Mouse (Mus musculus): Measurements from ENCODE around the gene Rock2. TPM values are rescaled to one million over a fixed set of nuclear protein-coding genes. Genes with fewer than 3 reads are reported as not detected.

The Rock2 gene
- polyA plus RNA-seq, 1 experiment from 2014 or later, result 19.7 TPM

GRCm38 (mm10) chr12:16994291-16994690, 99.6 kb downstream of the Rock2 start:
- Histone ChIP-seq H3K4me1 (replicated peaks) (peaks cover 4% of the 10 kb centered on the region), H3K27ac (no peak overlapping the region), H3K9me3 (no peaks in the 10 kb centered on the region), H3K4me2 (replicated peaks) (no peak overlapping the region), H3K9ac (no peak overlapping the region), H3K4me3 (replicated peaks) (no peak overlapping the region), H3K36me3 (no peaks in the 10 kb centered on the region; the same call in 1 of the 2 replicates), H3K27me3 (replicated peaks) (no peaks in the 10 kb centered on the region)
- no peak for ATAC-seq
- WGBS, result 79% methylated on average over 2 of the region's 2 CpGs

- Histone ChIP-seq H3K4me1 (replicated peaks) (peaks cover 12% of the 10 kb centered on the region), H3K36me3 (no peaks in the 10 kb centered on the region; the same call in 1 of the 2 replicates), H3K27ac (no peak overlapping the region), H3K4me2 (replicated peaks) (no peak overlapping the region), H3K4me3 (replicated peaks) (no peak overlapping the region), H3K9me3 (no peaks in the 10 kb centered on the region), H3K9ac (no peak overlapping the region), H3K27me3 (replicated peaks) (no peaks in the 10 kb centered on the region)
- ATAC-seq, result no peak
- 80% methylated on average over 5 of the region's 5 CpGs for WGBS
Observed at GRCm38 (mm10) chr12:16996281-16996680, 101.6 kb downstream of the Rock2 start.

GRCm38 (mm10) chr12:16996886-16997462, 102.3 kb downstream of the Rock2 start:
- no peaks in the 10 kb centered on the region for H3K9me3 ChIP-seq
- H3K4me2 ChIP-seq (replicated peaks), result no peak overlapping the region
- no peak overlapping the region for H3K4me3 ChIP-seq (replicated peaks)
- 88% methylated on average over 5 of the region's 5 CpGs for WGBS
- no peaks in the 10 kb centered on the region; the same call in 1 of the 2 replicates for H3K36me3 ChIP-seq
- H3K9ac ChIP-seq, result no peak overlapping the region
- no peak for ATAC-seq
- H3K4me1 ChIP-seq (replicated peaks), result peaks cover 12% of the 10 kb centered on the region
- no peak overlapping the region for H3K27ac ChIP-seq
- no peaks in the 10 kb centered on the region for H3K27me3 ChIP-seq (replicated peaks)

- Histone ChIP-seq H3K4me3 (replicated peaks) (peak overlapping the region; percentile 56), H3K27me3 (replicated peaks) (no peaks in the 10 kb centered on the region), H3K4me2 (replicated peaks) (peak overlapping the region; percentile 83), H3K9ac (no peak overlapping the region; the same call in 1 of the 2 replicates), H3K27ac (no peak overlapping the region), H3K36me3 (no peaks in the 10 kb centered on the region; the same call in 1 of the 2 replicates), H3K4me1 (replicated peaks) (peaks cover 12% of the 10 kb centered on the region), H3K9me3 (no peaks in the 10 kb centered on the region)
- peak; percentile 13 for ATAC-seq
- 10% methylated on average over 10 of the region's 10 CpGs for WGBS
Observed at GRCm38 (mm10) chr12:16999146-16999545, 104.5 kb downstream of the Rock2 start.

GRCm38 (mm10) chr12:16999739-17000497, 105.2 kb downstream of the Rock2 start, which contains the start of gene Pqlc3:
TSS of gene Pqlc3 (minus strand) at chr12:17000408.
- Histone ChIP-seq H3K27ac (peak within 1 kb of the TSS; percentile 66; the same call in 1 of the 2 replicates), H3K4me3 (replicated peaks) (peak within 1 kb of the TSS; percentile 56), H3K27me3 (replicated peaks) (no peaks in the 10 kb centered on the region), H3K9me3 (no peaks in the 10 kb centered on the region), H3K4me1 (replicated peaks) (peaks cover 12% of the 10 kb centered on the region), H3K9ac (peak within 1 kb of the TSS; percentile 39), H3K36me3 (no peaks in the 10 kb centered on the region; the same call in 1 of the 2 replicates), H3K4me2 (replicated peaks) (peak within 1 kb of the TSS; percentile 83)
- 1% methylated on average over 57 of the region's 57 CpGs for WGBS
- peak; percentile 99 for ATAC-seq

GRCm38 (mm10) chr12:17000628-17001027, 105.9 kb downstream of the Rock2 start:
- Histone ChIP-seq H3K4me1 (replicated peaks) (peaks cover 12% of the 10 kb centered on the region), H3K36me3 (no peaks in the 10 kb centered on the region), H3K4me3 (replicated peaks) (no peak overlapping the region), H3K4me2 (replicated peaks) (peak overlapping the region; percentile 83), H3K27ac (no peak overlapping the region), H3K9me3 (no peaks in the 10 kb centered on the region), H3K9ac (no peak overlapping the region), H3K27me3 (replicated peaks) (no peaks in the 10 kb centered on the region)
- ATAC-seq, result no peak
- WGBS, result 52% methylated on average over 6 of the region's 6 CpGs

- Histone ChIP-seq H3K27me3 (replicated peaks) (no peaks in the 10 kb centered on the region), H3K9ac (no peak overlapping the region), H3K4me1 (replicated peaks) (peaks cover 12% of the 10 kb centered on the region), H3K27ac (no peak overlapping the region), H3K36me3 (no peaks in the 10 kb centered on the region), H3K9me3 (no peaks in the 10 kb centered on the region), H3K4me3 (replicated peaks) (no peak overlapping the region), H3K4me2 (replicated peaks) (no peak overlapping the region)
- 58% methylated on average over 4 of the region's 4 CpGs for WGBS
- ATAC-seq, result no peak
Observed at GRCm38 (mm10) chr12:17001211-17001610, 106.5 kb downstream of the Rock2 start.

- Histone ChIP-seq H3K4me3 (replicated peaks) (no peak overlapping the region), H3K27ac (no peak overlapping the region), H3K9me3 (no peaks in the 10 kb centered on the region), H3K36me3 (no peaks in the 10 kb centered on the region), H3K4me1 (replicated peaks) (peaks cover 3% of the 10 kb centered on the region; the same call in 1 of the 2 replicates), H3K4me2 (replicated peaks) (no peak overlapping the region), H3K9ac (no peak overlapping the region), H3K27me3 (replicated peaks) (no peaks in the 10 kb centered on the region)
- WGBS, result 94% methylated on average over 6 of the region's 6 CpGs
- ATAC-seq, result no peak
Observed at GRCm38 (mm10) chr12:17009466-17009865, 114.8 kb downstream of the Rock2 start.

- ATAC-seq, result peak; percentile 82
- H3K9me3 ChIP-seq, result no peaks in the 10 kb centered on the region
- no peak within 1 kb of the TSS for H3K27ac ChIP-seq
- H3K27me3 ChIP-seq (replicated peaks), result no peaks in the 10 kb centered on the region
- peaks cover 3% of the 10 kb centered on the region; the same call in 1 of the 2 replicates for H3K4me1 ChIP-seq (replicated peaks)
- H3K36me3 ChIP-seq, result no peaks in the 10 kb centered on the region
- peak within 1 kb of the TSS; percentile 75 for H3K4me2 ChIP-seq (replicated peaks)
- peak within 1 kb of the TSS; percentile 44 for H3K4me3 ChIP-seq (replicated peaks)
- whole genome bisulfite sequencing, result 9% methylated on average over 29 of the region's 29 CpGs
- H3K9ac ChIP-seq, result peak within 1 kb of the TSS; percentile 35; the same call in 1 of the 2 replicates
Observed at GRCm38 (mm10) chr12:17011100-17011870, 116.6 kb downstream of the Rock2 start, which contains the start of gene 2410004P03Rik. TSS of gene 2410004P03Rik (minus strand) at chr12:17011727.

GRCm38 (mm10) chr12:17012067-17012899, 117.6 kb downstream of the Rock2 start:
- Histone ChIP-seq H3K27ac (no peak overlapping the region), H3K4me3 (replicated peaks) (no peak overlapping the region), H3K9me3 (no peaks in the 10 kb centered on the region), H3K4me2 (replicated peaks) (no peak overlapping the region), H3K27me3 (replicated peaks) (no peaks in the 10 kb centered on the region), H3K36me3 (no peaks in the 10 kb centered on the region), H3K4me1 (replicated peaks) (peaks cover 3% of the 10 kb centered on the region; the same call in 1 of the 2 replicates), H3K9ac (no peak overlapping the region)
- peak; percentile 43; the same call in 1 of the 2 replicates for ATAC-seq
- 78% methylated on average over 2 of the region's 2 CpGs for WGBS

- no peak for ATAC-seq
- WGBS, result 69% methylated on average over 2 of the region's 2 CpGs
- H3K36me3 ChIP-seq, result no peaks in the 10 kb centered on the region
- H3K4me3 ChIP-seq (replicated peaks), result no peak overlapping the region
- no peak overlapping the region for H3K27ac ChIP-seq
- H3K4me1 ChIP-seq (replicated peaks), result peaks cover 3% of the 10 kb centered on the region; the same call in 1 of the 2 replicates
- no peaks in the 10 kb centered on the region for H3K27me3 ChIP-seq (replicated peaks)
- no peaks in the 10 kb centered on the region for H3K9me3 ChIP-seq
- H3K9ac ChIP-seq, result no peak overlapping the region
- no peak overlapping the region for H3K4me2 ChIP-seq (replicated peaks)
Observed at GRCm38 (mm10) chr12:17015711-17016110, 121.0 kb downstream of the Rock2 start.

Data from intestine, embryonic 15.5 days (tissue).